Comparison of ENCODE assay signal across 7 mouse cellular contexts in the genomic region with DNA sequence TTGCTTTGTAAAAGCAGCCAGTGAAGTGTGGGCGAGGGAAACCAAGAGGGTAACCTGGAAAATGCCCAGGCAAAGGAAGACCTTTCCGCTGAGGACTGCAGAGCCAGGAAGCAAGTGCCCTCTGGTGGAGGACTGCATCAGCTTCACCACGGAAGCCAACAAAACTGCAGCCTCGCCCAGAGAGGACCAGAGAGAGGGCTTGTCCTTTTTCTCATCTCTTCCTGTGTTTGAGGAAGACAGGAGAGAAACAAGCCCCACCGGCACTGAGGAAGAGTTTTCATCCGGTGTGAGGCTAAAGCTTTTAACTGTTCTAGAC. TPM values are rescaled to one million over a fixed set of nuclear protein-coding genes. Genes with fewer than 3 reads are reported as not detected.
DNase-seq lines count a peak whose midpoint lies in the region; ATAC-seq and TF ChIP-seq lines count a peak whose summit lies in the region.

No protein-coding gene starts in this region.

- peak; percentile 76 for ATAC-seq in CD4-positive, CD25-positive, alpha-beta regulatory T cell, adult 4 months

- peak; percentile 15 for DNase-seq in A20 (ENCODE audit: low read depth, low spot score)
- DNase-seq in cerebellum, postnatal 10 days: peak; percentile 82 to 85
- peak; percentile 30 to 62 for DNase-seq in frontal cortex, postnatal 36 days (ENCODE audit: low spot score in 2 of 2)
- DNase-seq in layer of hippocampus, adult 2 months (ENCODE audit: low spot score in 2 of 2): peak in 1 of 2 experiments; percentile 40
- peak; percentile 59 for DNase-seq in mesoderm, embryonic 11.5 days (ENCODE audit: low read depth, low spot score)
- peak; percentile 45 for DNase-seq in thymus, postnatal 14 days

- TF ChIP-seq CTCF in layer of hippocampus, adult 2 months (conservative IDR thresholded peaks at IDR 0.05): peak; percentile 85

- H3K27ac ChIP-seq in layer of hippocampus, adult 2 months: no peak overlapping the region

- H3K4me3 ChIP-seq in layer of hippocampus, adult 2 months: no peak overlapping the region

RNA-seq across cellular contexts. Expression of gene Gxylt1, which starts 47.3 kb away (rescaled TPM):
- polyA plus RNA-seq in CD4-positive, CD25-positive, alpha-beta regulatory T cell, adult 4 months (2017; shearing (Covaris generic)): 1 to 10 TPM; 5.6 to 6.6 TPM
- total RNA-seq in layer of hippocampus, adult 2 months (2021): 10 to 100 TPM in 1 of 2 experiments, 1 to 10 TPM in 1; 8.9 to 10.8 TPM
